Mouse (Mus musculus) thymus, adult 2 months (tissue): ENCODE data around the gene Prmt9.

Experiments
- CTCF ChIP-seq: fragments of 200-500 bp; IDR thresholded peaks from 2 replicates; pipeline ENCODE4 v1.5.1; 2012; ENCODE audit warnings: mild to moderate bottlenecking, control low read depth, low read length, moderate library complexity, borderline replicate concordance; ENCODE audit not compliant: control insufficient read depth, poor library complexity, insufficient read depth; ENCODE audit errors: extremely low read depth
- POLR2A ChIP-seq: fragments of 200-500 bp; IDR thresholded peaks from 2 replicates; pipeline ENCODE4 v1.6.1; 2012; ENCODE audit warnings: mild to moderate bottlenecking, low read length, control low read depth, moderate library complexity; ENCODE audit not compliant: control insufficient read depth, poor library complexity, insufficient read depth; ENCODE audit errors: extremely low read depth

DNA sequence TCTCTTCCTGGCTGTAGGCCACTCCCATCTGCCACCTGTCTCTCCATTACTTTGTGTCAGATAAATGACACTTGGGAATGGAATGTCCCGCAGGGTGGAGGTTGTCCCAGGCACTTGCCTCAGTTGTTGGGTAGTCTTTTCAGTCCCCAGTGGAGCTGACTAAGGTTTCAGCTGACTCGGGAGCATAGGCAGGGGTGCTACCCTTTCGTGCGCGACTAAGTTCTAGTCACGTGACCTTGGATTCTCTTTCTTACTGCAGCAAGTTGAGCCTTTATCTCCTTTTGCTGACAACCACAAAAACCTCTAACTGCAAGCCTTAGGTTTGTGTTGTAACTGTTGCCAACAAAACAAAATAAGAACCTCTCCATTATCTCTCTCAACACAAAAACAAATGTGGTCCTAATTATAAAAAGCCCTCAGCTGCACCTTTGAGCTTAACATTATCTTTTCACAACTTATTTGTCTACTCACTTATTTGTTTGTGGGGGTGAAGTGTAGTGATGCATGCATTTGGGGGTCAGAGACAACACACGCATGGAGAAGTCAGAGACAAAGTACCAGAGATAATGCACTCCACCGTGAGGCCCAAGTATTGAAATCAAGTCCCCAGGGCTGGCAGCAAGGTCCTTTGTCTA, 14.7 kb upstream of the Prmt9 start:
- TF ChIP-seq POLR2A (no peak), CTCF (no peak)
